Mouse (Mus musculus) NIH3T3 (cell line): ENCODE measurements at regions not wholly inside any gene's neighbourhood (a gene's known extent, or its start where the extent isn't known, plus 50 kb on each side); places are given as distances from the start of the nearest gene placed in this dataset.

Experiments
- DNase-seq: peaks from one replicate; pipeline ENCODE4 v3.0.0-alpha.2; 2012; ENCODE audit warnings: low read depth

GRCm38 (mm10) chr16:71197523-71197922, 883.8 kb downstream of the Gbe1 start:
- no peak for DNase-seq

- DNase-seq: no peak
Observed at GRCm38 (mm10) chr16:71208806-71209205, 895.1 kb downstream of the Gbe1 start.

GRCm38 (mm10) chr16:71224469-71224868, 910.7 kb downstream of the Gbe1 start:
- DNase-seq: no peak

- no peak for DNase-seq
Observed at GRCm38 (mm10) chr16:71230104-71230653, 916.4 kb downstream of the Gbe1 start.

- DNase-seq: no peak
Observed at GRCm38 (mm10) chr16:71243065-71243464, 929.3 kb downstream of the Gbe1 start.

- no peak for DNase-seq
Observed at GRCm38 (mm10) chr16:71243480-71243879, 929.7 kb downstream of the Gbe1 start.

GRCm38 (mm10) chr16:71247516-71248139, 933.9 kb downstream of the Gbe1 start:
- peak; percentile 72 for DNase-seq

GRCm38 (mm10) chr16:71255740-71256139, 942.0 kb downstream of the Gbe1 start:
- no peak for DNase-seq

- DNase-seq: no peak
Observed at GRCm38 (mm10) chr16:71256175-71256574, 942.4 kb downstream of the Gbe1 start.

- DNase-seq: no peak
Observed at GRCm38 (mm10) chr16:71267191-71267590, 953.4 kb downstream of the Gbe1 start.
